Mouse (Mus musculus) MEL (cell line): Measurements from ENCODE around the gene Itpr3.

Source experiments
- CTCF ChIP-seq, 3 experiments: IDR thresholded peaks in 2 of 3; conservative IDR thresholded peaks in 1 of 3; 2 replicates each; pipeline ENCODE4 v1.5.1; 2011 to 2012; ENCODE audit warnings: low read length in 3 of 3, low read depth in 2 of 3, mild to moderate bottlenecking in 2 of 3, improper control_type of control experiment in 1 of 3, inconsistent platforms in 1 of 3, mixed read lengths in 1 of 3, moderate library complexity in 1 of 3; ENCODE audit not compliant: control insufficient read depth in 1 of 3, insufficient read depth in 1 of 3, poor library complexity in 1 of 3, severe bottlenecking in 1 of 3
- ELF1 ChIP-seq: IDR thresholded peaks from 2 replicates; pipeline ENCODE4 v1.6.1; 2014; ENCODE audit warnings: low read depth, mild to moderate bottlenecking, inconsistent platforms, low read length, improper control_type of control experiment, moderate library complexity
- GATA1 ChIP-seq: IDR thresholded peaks from 2 replicates; pipeline ENCODE4 v1.6.1; 2011; ENCODE audit warnings: low read depth, low read length, improper control_type of control experiment
- MAFK ChIP-seq: IDR thresholded peaks from 2 replicates; pipeline ENCODE4 v1.6.1; 2011; ENCODE audit warnings: low read depth, mild to moderate bottlenecking, low read length, improper control_type of control experiment, borderline replicate concordance
- POLR2A ChIP-seq, 2 experiments: IDR thresholded peaks; 2 replicates each; pipeline ENCODE4 v1.6.1; 2011 to 2012; ENCODE audit warnings: low read length in 2 of 2, mild to moderate bottlenecking in 2 of 2, control low read depth in 1 of 2, improper control_type of control experiment in 1 of 2, low read depth in 1 of 2, moderate library complexity in 1 of 2; ENCODE audit not compliant: control insufficient read depth in 1 of 2, insufficient read depth in 1 of 2, poor library complexity in 1 of 2
- TAL1 ChIP-seq: IDR thresholded peaks from 2 replicates; pipeline ENCODE4 v1.6.1; 2012; ENCODE audit warnings: mild to moderate bottlenecking, inconsistent platforms, low read length, moderate library complexity, mixed read lengths
- USF1 ChIP-seq: IDR thresholded peaks from 2 replicates; pipeline ENCODE4 v1.6.1; 2014; ENCODE audit warnings: low read depth, mild to moderate bottlenecking, inconsistent platforms, low read length, improper control_type of control experiment, moderate library complexity

DNA sequence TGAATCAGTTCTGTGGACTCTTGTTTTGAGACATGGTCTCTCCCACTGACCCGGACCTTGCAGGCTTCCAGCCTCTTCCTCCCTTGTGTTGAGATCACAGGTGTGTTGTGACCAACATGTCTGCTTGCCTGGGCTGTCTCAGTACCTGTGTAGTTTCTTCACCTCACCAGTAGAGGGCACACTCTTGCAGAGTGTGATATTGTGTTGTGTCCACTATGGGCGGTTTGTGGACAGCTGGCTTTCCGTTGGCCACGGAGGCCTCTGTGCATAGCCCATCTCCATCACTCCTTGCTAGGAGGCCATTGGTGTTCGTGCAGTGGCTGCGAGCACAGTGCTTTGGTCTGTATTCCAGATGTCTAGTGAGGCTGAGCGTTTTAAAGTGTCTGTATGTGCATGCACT lies 20.0 kb downstream of the Itpr3 start:
- no peak for TF ChIP-seq POLR2A (IDR thresholded peaks at IDR 0.05; ENCODE audit: control insufficient read depth in 1 of 2, insufficient read depth in 1 of 2, low read depth in 1 of 2, low read length in 2 of 2, poor library complexity in 1 of 2)
- no peak for TF ChIP-seq TAL1
- peak; percentile 21 to 55 (median 25); a peak in 4 of 6 replicates for TF ChIP-seq CTCF (IDR thresholded peaks at IDR 0.05 in 2 of 3, conservative IDR thresholded peaks at IDR 0.05 in 1 of 3; ENCODE audit: control insufficient read depth in 1 of 3, insufficient read depth in 1 of 3, low read depth in 2 of 3, low read length in 3 of 3, poor library complexity in 1 of 3, severe bottlenecking in 1 of 3)
- no peak for TF ChIP-seq USF1
- TF ChIP-seq MAFK, result no peak
- TF ChIP-seq ELF1, result no peak
- no peak for TF ChIP-seq GATA1
